Mouse (Mus musculus) bone marrow, adult 2 months (tissue): Measurements from ENCODE around the gene Mmrn2.

ENCODE experiments used
- CTCF ChIP-seq: fragments of 200-500 bp; IDR thresholded peaks from 2 replicates; pipeline ENCODE4 v1.5.1; 2011; ENCODE audit warnings: low read length, control low read depth; ENCODE audit not compliant: control insufficient read depth, insufficient read depth
- POLR2A ChIP-seq: fragments of 200-500 bp; IDR thresholded peaks from 2 replicates; pipeline ENCODE4 v1.6.1; 2011; ENCODE audit warnings: low read depth, mild to moderate bottlenecking, control low read depth, low read length, borderline replicate concordance; ENCODE audit not compliant: control insufficient read depth

DNA sequence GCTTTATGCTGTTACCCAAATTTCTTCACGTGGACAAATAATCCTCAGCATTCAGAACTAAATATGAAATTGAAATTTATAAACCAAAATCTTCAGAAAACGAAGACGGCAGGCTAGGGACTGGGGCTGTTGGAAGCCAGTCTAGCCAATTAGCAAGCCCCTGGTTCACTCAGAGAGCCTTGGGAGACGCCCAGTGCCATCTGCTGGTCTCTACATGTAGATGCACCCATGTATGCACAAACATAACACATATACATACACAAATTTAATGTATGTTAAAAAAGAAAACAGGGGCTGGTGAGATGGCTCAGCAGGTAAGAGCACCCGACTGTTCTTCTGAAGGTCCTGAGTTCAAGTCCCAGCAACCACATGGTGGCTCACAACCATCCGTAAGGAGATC lies 71.4 kb downstream of the Mmrn2 start:
- no peak for TF ChIP-seq POLR2A
- no peak for TF ChIP-seq CTCF
